Mouse (Mus musculus): Measurements from ENCODE around the gene Sumf2.
"Not testable (repeated sequence)": the region's sequence is repeated elsewhere in the genome, so short reads cannot be mapped to it uniquely, and the experiment has no call there.

The Sumf2 gene

DNA sequence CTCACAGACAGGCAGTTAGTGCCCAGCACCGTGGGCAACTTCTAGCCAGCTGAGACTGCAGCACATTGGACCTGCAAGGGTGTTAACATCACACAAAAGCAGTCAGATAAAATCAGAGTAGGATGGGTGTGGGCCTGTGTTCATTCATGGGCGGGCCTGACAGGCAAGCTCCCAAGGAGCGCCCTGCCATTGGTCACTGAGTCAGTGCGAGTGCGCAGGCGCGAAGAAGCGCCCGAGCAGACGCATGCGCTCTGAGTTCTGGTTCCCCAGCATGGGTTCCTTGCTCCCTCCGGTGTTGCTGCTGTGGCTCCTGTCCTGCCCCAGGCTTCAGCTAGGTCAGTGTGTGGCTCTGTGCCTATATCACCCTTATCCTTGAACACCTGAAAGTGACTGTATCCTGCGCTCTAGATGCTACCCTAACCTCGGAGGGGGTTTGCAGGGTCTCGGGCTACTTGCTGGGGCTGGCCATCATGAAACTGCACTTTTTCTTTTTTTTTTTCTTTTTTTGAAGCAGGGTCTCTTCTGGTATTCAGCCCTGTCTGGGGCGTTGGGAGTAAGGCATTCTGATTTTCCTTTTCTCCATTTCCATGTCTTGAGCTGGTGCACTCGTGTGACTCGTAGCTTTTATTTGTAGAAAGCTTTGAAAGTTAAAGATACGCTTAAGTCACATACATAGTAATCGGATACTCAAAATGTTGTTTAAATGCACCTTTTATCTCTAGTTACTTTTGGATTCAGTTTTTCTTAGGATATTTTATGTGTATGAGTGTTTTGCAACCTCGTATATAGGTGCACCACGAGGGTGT, at the start of gene Sumf2:
Gene Sumf2, plus strand, starts transcription at position 235 of the 806 bp plus-strand sequence.
- peak; percentile 97 for DNase-seq (ENCODE audit: low read depth, low spot score)

- DNase-seq (ENCODE audit: low read depth, low spot score): no peak
Observed at GRCm38 (mm10) chr5:129844848-129845247, 1.9 kb upstream of the Sumf2 start.

DNA sequence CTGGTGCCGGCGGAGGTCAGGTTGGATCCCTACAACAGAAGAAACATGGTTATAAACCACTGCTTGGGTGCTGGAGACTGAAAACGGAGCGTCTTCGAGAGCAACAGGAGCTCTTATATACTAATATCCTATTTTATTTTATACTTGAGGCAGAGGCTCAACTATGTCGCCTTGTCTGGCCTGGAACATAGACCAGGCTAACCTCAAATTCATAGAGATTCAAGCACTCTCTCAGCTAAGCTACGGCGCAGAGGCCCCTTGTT, 703 bp downstream of the Sumf2 start:
- DNase-seq (ENCODE audit: low read depth, low spot score): no peak

DNA sequence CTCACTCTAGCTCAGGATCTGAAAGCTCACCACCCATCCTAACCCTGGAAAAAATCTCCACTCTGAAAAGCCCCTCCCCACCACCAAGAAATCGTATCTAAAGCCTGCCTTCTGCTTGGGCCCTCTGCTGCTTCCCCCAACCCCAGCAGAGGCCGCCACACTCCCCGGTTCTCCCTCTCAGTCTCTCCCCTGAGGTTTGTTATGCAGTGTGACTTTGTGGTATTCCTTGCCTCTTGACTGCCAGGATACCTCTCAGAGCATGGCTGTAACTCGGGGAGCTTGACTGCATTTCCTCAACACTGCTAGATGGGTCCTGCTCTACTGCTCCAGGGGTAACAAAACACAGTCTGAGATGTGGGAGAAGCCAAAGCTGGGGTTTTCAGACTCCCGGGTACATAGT, 8.4 kb downstream of the Sumf2 start:
- DNase-seq (ENCODE audit: low read depth, low spot score): peak; percentile 53

DNA sequence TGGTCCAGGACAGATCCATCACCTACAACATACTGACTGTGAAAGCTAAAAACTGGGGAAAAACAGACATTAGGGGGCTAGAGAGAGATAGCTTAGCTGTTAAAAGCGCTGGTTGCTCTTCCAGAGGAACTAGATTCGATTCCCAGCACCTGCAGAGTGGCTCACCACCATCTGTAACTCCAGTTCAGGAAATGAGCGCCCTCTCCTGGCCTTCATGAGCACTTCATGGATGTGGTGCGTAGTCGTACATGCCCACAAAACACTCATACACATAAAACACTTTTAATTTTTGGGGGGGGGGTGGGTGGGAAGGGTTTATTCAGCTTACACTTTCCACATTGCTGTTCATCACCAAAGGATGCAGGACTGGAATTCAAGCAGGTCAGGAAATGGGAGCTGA, 9.6 kb downstream of the Sumf2 start:
- DNase-seq (ENCODE audit: low read depth, low spot score): peak; percentile 66

- peak; percentile 74 for DNase-seq (ENCODE audit: low read depth, low spot score)
Observed at GRCm38 (mm10) chr5:129862325-129862724, 15.5 kb downstream of the Sumf2 start.

GRCm38 (mm10) chr5:129864467-129864866, 17.7 kb downstream of the Sumf2 start:
- DNase-seq (ENCODE audit: low read depth, low spot score): peak; percentile 85

DNA sequence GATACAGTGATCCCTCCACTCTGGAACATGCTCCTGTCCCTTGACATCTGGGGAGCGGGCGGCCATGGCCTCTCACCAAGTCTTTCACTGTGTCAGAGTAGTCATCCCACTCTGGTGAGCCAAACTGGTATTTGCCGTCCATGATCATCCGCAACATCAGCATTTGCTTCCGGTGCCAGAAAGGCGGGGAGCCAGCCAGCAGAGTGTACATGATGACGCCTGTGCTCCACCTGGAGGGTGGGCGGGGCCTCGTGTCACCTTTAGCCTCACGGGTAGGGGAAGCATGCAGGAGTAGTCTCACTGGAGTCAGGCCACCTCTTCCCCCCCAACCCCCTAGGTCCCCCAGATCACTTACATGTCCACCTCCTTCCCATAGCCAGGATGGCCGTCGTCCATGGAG, 19.1 kb downstream of the Sumf2 start:
- no peak for DNase-seq (ENCODE audit: low read depth, low spot score)

DNA sequence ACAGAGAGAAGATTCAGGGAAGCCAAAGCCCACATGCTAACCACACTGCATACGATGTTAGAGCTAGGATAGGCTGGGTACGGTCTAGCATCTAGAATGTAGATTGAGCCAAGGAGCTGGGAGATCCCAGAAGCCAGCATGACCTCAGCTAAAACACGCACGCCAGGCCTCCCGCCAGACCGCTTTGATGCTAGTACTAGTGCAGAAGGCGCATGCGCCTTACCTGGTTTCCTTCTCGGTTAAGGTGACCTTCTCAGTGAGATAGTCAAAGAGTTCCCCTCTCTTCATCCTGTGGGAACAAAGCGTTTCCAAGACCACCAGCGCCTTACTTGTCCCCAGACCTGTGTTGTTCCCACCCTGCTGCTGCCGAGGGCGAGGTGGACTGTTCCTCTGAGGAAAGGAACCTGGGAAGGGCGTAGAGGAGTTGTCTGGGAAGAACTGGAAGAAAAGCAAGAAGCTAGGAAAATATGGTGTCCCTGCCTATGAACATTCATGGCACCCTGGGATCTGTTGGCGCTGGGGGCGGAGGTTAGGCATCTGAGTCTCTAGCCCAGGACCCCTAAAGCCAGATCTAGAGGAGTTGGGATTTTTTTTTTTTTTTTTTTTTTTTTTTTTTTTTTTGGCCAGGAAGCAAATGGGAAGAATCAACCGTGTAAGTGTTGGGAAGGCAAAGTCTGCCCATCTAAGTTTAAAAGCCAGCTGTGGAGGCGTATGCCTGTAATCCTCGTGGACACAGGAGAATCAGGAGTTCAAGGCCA, 22.6 kb downstream of the Sumf2 start:
- peak; percentile 92 for DNase-seq (ENCODE audit: low read depth, low spot score)

DNA sequence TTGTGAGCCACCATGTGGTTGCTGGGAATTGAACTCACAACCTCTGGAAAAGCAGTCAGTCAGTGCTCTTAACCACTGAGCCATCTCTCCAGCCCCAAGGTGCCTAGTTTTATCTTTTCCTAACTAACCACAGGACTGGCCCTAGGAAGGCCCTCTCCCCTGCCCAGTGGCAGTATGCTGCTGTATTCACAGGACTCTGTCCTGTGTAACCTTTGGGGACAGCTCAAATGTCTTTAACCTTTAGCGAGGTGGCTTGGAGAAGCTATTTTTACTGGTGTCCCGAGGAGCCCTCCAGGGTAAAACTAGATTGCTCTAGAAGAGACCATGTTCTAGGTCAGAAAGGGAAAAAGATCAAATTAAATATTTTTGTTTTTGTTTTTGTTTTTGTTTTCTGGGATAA, 24.5 kb downstream of the Sumf2 start:
- no peak for DNase-seq (ENCODE audit: low read depth, low spot score)

DNA sequence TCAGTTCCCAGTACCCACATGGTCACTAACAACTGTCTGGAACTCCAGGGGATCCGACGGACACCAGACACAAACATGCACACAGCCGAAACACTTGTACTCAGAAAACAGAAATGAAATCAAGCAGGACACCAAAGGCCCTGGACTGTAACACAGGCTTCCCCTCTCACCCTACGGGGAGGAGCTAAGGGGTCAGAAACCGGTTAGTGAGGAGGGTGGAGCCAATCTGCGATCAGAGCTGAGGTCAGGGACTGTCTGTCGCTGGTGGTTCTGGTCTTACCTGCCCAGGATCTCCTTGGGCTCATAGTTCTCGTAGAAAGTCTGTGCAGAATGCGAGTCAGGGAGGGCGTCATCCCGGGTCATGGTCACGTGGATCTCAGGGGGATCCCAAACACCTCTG, 27.2 kb downstream of the Sumf2 start:
- DNase-seq (ENCODE audit: low read depth, low spot score): peak; percentile 64

DNA sequence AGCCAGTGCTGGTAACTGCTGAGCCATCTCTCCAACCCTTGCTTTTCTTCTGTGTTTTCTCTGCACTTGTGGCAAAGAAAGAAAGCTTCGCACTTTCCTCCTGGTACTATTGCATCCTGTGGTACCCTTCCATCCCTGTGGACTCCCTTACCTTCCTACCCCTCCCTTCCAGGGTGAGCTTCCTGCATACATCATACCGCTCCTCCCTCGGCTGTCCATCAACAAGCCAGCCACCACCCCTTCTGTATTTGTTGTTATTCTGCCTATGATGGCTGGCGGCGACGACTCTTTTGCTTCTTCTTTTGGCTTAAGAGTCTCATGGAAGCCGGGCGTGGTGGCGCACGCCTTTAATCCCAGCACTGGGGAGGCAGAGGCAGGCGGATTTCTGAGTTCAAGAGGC, 28.3 kb downstream of the Sumf2 start:
- peak; percentile 59 for DNase-seq (ENCODE audit: low read depth, low spot score)

GRCm38 (mm10) chr5:129877731-129878455, 31.1 kb downstream of the Sumf2 start:
- DNase-seq (ENCODE audit: low read depth, low spot score): no peak

DNA sequence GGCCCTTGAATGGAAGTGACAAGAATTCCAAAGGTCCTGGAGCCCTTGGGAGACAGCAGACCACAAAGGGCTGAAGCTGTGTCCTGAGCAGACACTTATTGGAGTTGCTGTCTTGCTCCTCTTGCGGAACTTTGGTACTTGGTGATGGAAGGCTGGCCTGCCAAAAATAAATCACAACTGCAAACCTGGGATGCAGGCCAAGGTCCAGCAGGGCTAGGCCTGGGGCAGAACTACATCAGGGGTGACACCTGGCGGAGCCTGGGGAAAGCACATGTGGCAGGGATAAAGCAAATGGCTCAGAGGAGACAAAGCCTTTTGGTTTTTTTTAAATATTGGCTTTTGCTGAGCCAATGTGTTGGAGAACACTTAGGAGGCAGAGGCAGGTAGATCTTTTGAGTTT, 32.2 kb downstream of the Sumf2 start:
- DNase-seq (ENCODE audit: low read depth, low spot score): no peak

DNA sequence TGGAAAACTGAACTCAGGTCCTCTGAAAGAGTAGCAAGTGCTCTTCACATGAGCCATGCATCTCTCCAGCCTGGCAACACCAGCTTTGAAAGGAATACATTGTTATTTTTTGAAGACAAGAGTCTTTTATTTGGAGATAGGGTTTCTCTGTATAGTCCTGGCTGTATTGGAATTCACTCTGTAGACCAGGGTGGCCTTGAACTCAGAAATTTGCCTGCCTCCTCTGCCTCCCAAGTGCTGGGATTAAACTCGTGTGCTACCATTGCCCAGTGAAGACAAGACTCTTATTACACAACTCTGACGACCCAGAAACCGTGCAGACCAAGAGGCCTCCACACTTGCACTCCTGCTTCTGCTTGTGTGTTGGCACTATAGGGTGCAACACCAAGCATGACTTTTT, 33.1 kb downstream of the Sumf2 start:
- DNase-seq (ENCODE audit: low read depth, low spot score): no peak

- DNase-seq (ENCODE audit: low read depth, low spot score): no peak
Observed at GRCm38 (mm10) chr5:129886271-129886670, 39.5 kb downstream of the Sumf2 start.

DNA sequence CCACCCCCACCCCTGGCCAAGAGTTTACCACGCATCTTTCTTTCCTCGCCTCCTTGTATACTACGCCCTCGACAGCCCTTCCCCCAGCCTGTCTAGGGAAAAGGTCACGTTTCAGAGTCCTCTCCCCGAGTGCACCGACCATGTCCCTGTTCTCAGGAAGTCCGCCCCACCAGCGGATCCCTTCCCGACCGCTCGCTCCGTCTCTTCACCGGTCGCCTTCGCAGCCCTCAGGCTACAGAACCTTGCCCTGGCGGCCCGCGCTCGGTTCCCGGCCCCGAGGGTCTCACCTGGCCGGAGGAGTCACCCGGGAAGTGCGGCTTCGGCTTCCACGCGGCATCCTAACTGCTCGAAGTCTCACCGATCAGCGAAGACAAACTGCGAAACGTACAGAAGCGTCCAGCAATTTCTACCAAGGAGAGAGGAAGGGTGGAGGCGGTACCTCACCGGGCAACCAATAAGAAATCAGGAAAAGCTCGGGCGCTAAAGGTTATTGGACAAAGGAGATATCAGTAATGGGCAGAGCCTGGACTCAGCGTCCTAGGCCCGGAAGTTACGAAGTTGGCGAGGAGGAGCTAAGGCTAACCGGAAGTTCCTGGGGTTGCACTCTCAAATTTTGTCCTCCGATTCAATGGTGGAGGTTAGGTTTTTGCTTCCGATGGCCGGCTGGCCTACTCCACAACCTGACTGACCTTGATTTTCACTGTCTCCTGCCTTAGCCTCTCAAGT, 40.3 kb downstream of the Sumf2 start, which contains the start of gene Chchd2:
Gene Chchd2, minus strand, starts transcription at position 560 of the 726 bp plus-strand sequence.
- peak; percentile 99 for DNase-seq (ENCODE audit: low read depth, low spot score)

GRCm38 (mm10) chr5:129890390-129890789, 43.6 kb downstream of the Sumf2 start:
- not testable (repeated sequence) for DNase-seq (ENCODE audit: low read depth, low spot score)

DNA sequence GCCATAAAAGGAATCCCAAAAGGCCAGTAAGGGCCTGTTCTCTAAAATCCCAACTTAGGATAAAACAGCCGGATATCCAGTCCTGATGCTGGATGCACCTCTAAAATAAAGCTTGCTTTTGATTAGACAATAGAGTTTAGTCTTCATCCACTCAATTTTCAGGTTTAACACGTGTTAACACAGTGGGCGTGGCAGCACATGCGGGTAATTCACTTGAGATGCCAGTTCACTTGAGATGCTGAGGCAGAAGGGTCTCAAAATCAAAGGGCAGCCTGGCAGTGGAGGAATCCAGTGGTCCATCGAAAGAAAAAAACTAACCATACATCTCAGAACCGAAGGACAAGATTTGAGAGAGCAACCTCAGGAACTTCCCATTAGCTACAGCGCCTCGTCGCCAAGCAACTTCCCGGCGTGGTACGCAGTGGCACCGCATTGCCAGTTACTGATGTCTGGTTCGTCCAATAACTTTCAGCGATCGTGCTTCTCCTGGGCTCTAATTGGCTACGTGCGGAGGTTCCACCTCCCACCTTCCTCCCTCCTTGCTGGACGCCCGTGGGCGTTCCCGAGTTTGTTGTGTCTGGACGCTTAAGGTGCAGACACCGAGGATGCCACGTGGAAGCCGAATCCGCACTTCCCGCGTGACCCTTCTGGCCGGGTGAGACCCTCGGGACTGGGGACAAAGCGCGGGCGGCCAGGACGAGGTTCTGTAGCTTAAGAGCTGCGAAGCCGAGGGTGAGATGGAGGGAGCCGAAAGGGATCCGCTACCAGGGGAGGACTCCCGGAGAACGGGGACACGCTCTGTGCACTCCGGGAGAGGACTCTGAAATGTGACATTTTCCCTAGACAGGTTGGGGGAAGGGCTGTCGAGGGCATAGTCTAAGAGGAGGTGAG, 48.7 kb downstream of the Sumf2 start, which contains the start of gene Zbed5:
Gene Zbed5, plus strand, starts transcription at position 526 of the 891 bp plus-strand sequence.
- peak; percentile 98 for DNase-seq (ENCODE audit: low read depth, low spot score)

DNA sequence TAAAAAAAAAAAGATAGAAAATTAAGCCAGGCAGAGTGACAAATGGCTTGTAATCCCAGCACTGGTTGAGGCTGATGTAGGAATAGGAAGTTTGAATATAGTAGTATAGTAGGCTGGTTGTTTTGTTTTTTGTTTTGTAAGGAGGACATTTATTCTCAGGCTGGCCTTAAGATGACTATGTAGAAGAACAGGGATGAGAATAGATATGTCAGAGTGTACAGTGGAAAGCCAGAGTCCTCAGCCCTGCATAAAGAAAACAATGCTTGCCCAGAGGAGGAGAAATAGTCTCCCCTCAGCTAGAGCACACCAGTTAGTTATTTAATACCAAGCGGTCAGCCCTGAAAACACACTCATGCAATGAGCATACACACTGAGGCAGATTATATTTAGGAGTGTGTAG, 51.7 kb downstream of the Sumf2 start, which contains the start of gene Phkg1:
Gene Phkg1, minus strand, starts transcription at position 101 of the 400 bp plus-strand sequence.
- no peak for DNase-seq (ENCODE audit: low read depth, low spot score)

DNA sequence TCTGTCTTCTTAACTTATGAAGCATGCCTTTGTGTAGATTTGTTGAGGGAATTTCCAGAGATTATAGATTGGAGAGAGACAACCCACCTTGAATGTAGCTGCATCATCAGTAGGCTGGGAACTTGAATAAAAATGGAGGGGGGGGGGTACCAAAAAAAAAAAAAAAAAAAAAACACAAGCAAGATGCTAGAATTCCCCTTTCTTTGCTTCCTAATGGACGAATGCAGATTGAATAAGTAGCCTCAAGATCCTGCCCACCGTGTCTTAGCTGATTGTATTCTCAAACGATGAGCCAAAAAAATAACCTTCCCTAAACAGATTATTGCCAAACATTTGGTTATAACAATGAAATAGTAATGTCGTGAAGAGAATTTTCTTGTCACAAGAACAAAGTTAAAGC, 61.0 kb downstream of the Sumf2 start:
- DNase-seq (ENCODE audit: low read depth, low spot score): no peak
